Mouse (Mus musculus) kidney, postnatal 0 days (tissue): Measurements from ENCODE around the gene Aldh6a1. TPM values are rescaled to one million over a fixed set of nuclear protein-coding genes. Genes with fewer than 3 reads are reported as not detected.

Experiments used
- ATAC-seq: fragments of 200-750 bp; cut with Nextera tagmentation; replicated peaks from 2 replicates; pipeline ENCODE4 v1.8.0; 2017; ENCODE audit warnings: low read depth, moderate number of reproducible peaks, moderate TSS enrichment, moderate library complexity; ENCODE audit not compliant: low FRiP score
- DNase-seq: peaks from one replicate; pipeline ENCODE4 v3.0.0-alpha.2; 2016; ENCODE audit warnings: low spot score
- H3K27ac ChIP-seq: fragments of 300-500 bp; sonication (generic); 2 replicates; pipeline ENCODE4 v1.5.1; 2014; ENCODE audit warnings: mild to moderate bottlenecking
- H3K27me3 ChIP-seq: fragments of 300-500 bp; sonication (generic); 2 replicates; pipeline ENCODE4 v1.6.1; 2014; ENCODE audit warnings: low read length, mixed read lengths; ENCODE audit not compliant: insufficient read depth
- H3K36me3 ChIP-seq: fragments of 300-500 bp; sonication (generic); 2 replicates; pipeline ENCODE4 v1.6.1; 2014; ENCODE audit warnings: low read length, mixed read lengths; ENCODE audit not compliant: insufficient read depth
- H3K4me1 ChIP-seq: fragments of 300-500 bp; sonication (generic); replicated peaks from 2 replicates; pipeline ENCODE4 v1.6.1; 2014; ENCODE audit warnings: antibody characterized with exemption, low read length, mixed read lengths; ENCODE audit not compliant: insufficient read depth
- H3K4me2 ChIP-seq: fragments of 300-500 bp; sonication (generic); 2 replicates; pipeline ENCODE4 v1.6.1; 2014; ENCODE audit warnings: mild to moderate bottlenecking, low read length, moderate library complexity, mixed read lengths
- H3K4me3 ChIP-seq: fragments of 300-500 bp; sonication (generic); replicated peaks from 2 replicates; pipeline ENCODE4 v1.5.1; 2014; ENCODE audit warnings: low read depth, low read length
- H3K9ac ChIP-seq: fragments of 300-500 bp; sonication (generic); 2 replicates; pipeline ENCODE4 v1.6.1; 2014; ENCODE audit warnings: low read depth, low read length
- H3K9me3 ChIP-seq: fragments of 300-500 bp; sonication (generic); replicated peaks from 2 replicates; pipeline ENCODE4 v1.6.1; 2016; ENCODE audit warnings: low read length, inconsistent platforms, mixed read lengths
- CTCF ChIP-seq: IDR thresholded peaks from 2 replicates; pipeline ENCODE4 v1.5.1; 2016; ENCODE audit warnings: antibody characterized with exemption, low read depth, mild to moderate bottlenecking, moderate library complexity
- WGBS: fragments of 180-500 bp; shearing (Covaris S2); extraction: QIAGEN DNeasy Blood & Tissue Kit; methylation state at CpG from one replicate; pipeline ENCODE4 v1.1.7; 2014; 5-methylcytosine and 5-hydroxymethylcytosine counted together
- polyA plus RNA-seq: library from polyadenylated mRNA; unstranded; fragments of >200 nt; fragmentation: Nextera tagmentation; extraction: Ambion mirVana; gene quantifications from 2 replicates; pipeline ENCODE4 v1.2.1, GENCODE M21; 2015

Gene Aldh6a1
- polyA plus RNA-seq, 1 experiment from 2014 or later: 122 TPM

GRCm38 (mm10) chr12:84450351-84450717, 470 bp downstream of the Aldh6a1 start:
- Histone ChIP-seq H3K27ac (peak overlapping the region; percentile 96), H3K4me3 (peak overlapping the region; percentile 76), H3K4me2 (peak overlapping the region; percentile 85), H3K9me3 (no peaks in the 10 kb centered on the region), H3K9ac (peak overlapping the region; percentile 81), H3K36me3 (no peaks in the 10 kb centered on the region), H3K27me3 (no peaks in the 10 kb centered on the region), H3K4me1 (0 out of 2 replicates have a peak, but pooled peaks cover 3% of the 10 kb centered on the region)
- DNase-seq (peak; percentile 65), ATAC-seq (peak; percentile 10)
- 0% methylated on average over 6 of the region's 6 CpGs for WGBS
- TF ChIP-seq CTCF: no peak

DNA sequence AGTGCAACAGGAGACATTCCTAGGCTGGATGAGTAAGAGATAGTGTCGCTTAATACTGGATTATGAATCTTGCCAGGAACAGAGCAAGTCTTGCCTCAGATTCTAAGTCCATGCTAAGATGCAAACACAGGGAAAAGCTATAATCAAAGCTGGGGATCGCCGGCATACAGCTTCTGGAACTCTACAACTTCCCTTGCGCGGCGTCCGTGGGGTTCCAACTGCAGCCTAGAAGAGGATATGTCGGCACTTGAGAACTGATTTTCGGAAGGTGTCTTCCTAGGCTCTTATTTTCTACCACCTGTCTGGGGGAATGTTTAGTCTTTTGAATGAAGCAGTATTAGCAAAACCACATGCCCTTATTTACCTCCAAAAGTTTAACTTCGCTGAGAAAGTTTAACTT, 917 bp downstream of the Aldh6a1 start:
- no peaks in the 10 kb centered on the region for H3K27me3 ChIP-seq
- H3K4me1 ChIP-seq: 0 out of 2 replicates have a peak, but pooled peaks cover 3% of the 10 kb centered on the region
- ATAC-seq (no peak), DNase-seq (no peak)
- peak overlapping the region; percentile 85 for H3K4me2 ChIP-seq
- H3K9me3 ChIP-seq: no peaks in the 10 kb centered on the region
- H3K36me3 ChIP-seq: no peaks in the 10 kb centered on the region
- WGBS: 58% methylated on average over 10 of the region's 10 CpGs
- H3K9ac ChIP-seq: peak overlapping the region; percentile 81; the same call in 1 of the 2 replicates
- H3K4me3 ChIP-seq: peak overlapping the region; percentile 76
- peak overlapping the region; percentile 96 for H3K27ac ChIP-seq
- no peak for TF ChIP-seq CTCF

GRCm38 (mm10) chr12:84448181-84448580, 2.6 kb downstream of the Aldh6a1 start:
- no peaks in the 10 kb centered on the region for H3K36me3 ChIP-seq
- DNase-seq (no peak), ATAC-seq (no peak)
- H3K4me1 ChIP-seq: 0 out of 2 replicates have a peak, but pooled peaks cover 3% of the 10 kb centered on the region
- no peak overlapping the region for H3K4me2 ChIP-seq
- H3K9ac ChIP-seq: no peak overlapping the region
- H3K4me3 ChIP-seq: no peak overlapping the region
- H3K9me3 ChIP-seq: no peaks in the 10 kb centered on the region
- H3K27ac ChIP-seq: no peak overlapping the region; the same call in 1 of the 2 replicates
- H3K27me3 ChIP-seq: no peaks in the 10 kb centered on the region
- WGBS: 81% methylated on average over 6 of the region's 6 CpGs
- TF ChIP-seq CTCF: no peak

DNA sequence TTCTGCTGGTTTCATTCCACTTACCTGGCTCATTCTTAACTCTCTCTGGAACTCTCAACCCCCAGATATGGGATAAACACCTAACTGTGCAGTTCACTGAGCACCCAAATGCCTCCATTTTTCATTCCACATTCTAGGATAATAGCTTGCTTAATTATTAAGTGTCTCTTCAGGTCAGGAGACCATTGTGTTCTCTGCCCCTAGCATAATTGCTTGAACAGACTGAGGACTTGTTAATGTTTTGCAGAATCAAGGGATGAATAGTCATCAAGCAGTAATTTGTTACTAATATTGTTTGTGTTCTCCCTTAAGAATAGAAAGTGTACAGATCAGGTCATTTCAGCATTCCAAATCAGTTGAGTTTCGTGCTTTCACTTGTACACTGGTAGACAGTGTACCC, 3.4 kb downstream of the Aldh6a1 start:
- H3K27ac ChIP-seq: no peak overlapping the region; the same call in 1 of the 2 replicates
- no peaks in the 10 kb centered on the region for H3K36me3 ChIP-seq
- H3K9me3 ChIP-seq: no peaks in the 10 kb centered on the region
- ATAC-seq (no peak), DNase-seq (peak; percentile 16)
- no peaks in the 10 kb centered on the region for H3K27me3 ChIP-seq
- H3K4me3 ChIP-seq: no peak overlapping the region
- 57% methylated on average over 1 of the region's 1 CpGs for WGBS
- 0 out of 2 replicates have a peak, but pooled peaks cover 3% of the 10 kb centered on the region for H3K4me1 ChIP-seq
- TF ChIP-seq CTCF: no peak
- H3K9ac ChIP-seq: no peak overlapping the region
- no peak overlapping the region for H3K4me2 ChIP-seq

- DNase-seq (no peak), ATAC-seq (no peak)
- Histone ChIP-seq H3K9me3 (no peaks in the 10 kb centered on the region), H3K9ac (no peak overlapping the region), H3K4me1 (no peaks in the 10 kb centered on the region), H3K36me3 (0 out of 2 replicates have a peak, but pooled peaks cover 10% of the 10 kb centered on the region), H3K27ac (no peak overlapping the region), H3K27me3 (no peaks in the 10 kb centered on the region), H3K4me2 (no peak overlapping the region), H3K4me3 (no peak overlapping the region)
- TF ChIP-seq CTCF: no peak
- WGBS: 74% methylated on average over 4 of the region's 4 CpGs
These were observed 8.3 kb downstream of the Aldh6a1 start for GRCm38 (mm10) chr12:84442526-84442925.

DNA sequence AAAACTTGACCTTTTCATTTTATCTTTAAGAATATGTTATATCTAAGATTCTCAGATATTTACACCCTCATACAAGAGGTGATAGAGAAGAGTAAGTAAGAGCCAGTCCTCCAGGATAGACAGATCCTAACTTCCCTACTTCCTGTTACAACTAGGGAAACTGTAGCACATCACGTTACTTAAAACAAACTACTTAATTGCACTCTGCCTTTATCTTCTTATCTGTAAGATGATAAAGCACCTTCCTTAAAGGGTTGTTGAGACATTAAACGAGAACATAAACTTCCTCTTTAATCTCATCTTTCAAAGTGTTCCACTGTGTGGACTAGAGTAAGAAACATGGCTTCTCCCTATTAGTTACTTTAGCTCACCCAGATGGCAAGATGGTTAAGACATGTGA, 12.1 kb downstream of the Aldh6a1 start:
- DNase-seq (no peak), ATAC-seq (no peak)
- no peak overlapping the region for H3K9ac ChIP-seq
- no peak overlapping the region for H3K27ac ChIP-seq
- H3K36me3 ChIP-seq: 0 out of 2 replicates have a peak, but pooled peaks cover 10% of the 10 kb centered on the region
- H3K9me3 ChIP-seq: no peaks in the 10 kb centered on the region
- no peak for TF ChIP-seq CTCF
- H3K4me1 ChIP-seq: no peaks in the 10 kb centered on the region
- no peak overlapping the region for H3K4me2 ChIP-seq
- WGBS: 61% methylated on average over 2 of the region's 2 CpGs
- H3K27me3 ChIP-seq: no peaks in the 10 kb centered on the region
- no peak overlapping the region for H3K4me3 ChIP-seq

DNA sequence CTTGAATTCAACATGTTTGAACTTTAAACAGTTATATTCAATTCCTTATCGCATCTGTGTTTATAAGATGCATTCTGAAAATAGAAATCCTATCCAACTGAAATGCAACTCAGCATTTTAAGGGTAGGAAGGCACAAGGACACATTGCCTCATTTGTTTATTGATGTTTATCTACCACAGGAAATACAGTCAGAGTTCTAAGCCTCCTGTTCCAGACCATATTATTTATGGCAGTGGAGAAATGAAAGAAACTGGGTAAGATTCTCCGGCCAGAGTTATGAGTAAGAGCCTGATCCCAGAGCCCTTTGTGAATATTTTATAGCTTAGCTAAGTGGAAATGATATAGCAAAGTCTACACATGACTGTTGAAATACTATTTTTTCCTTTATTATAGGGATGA, 21.0 kb downstream of the Aldh6a1 start:
- Histone ChIP-seq H3K9ac (no peak overlapping the region), H3K27ac (no peak overlapping the region), H3K9me3 (no peaks in the 10 kb centered on the region), H3K4me1 (no peaks in the 10 kb centered on the region), H3K27me3 (no peaks in the 10 kb centered on the region), H3K4me2 (no peak overlapping the region), H3K36me3 (peaks cover 3% of the 10 kb centered on the region; the same call in 1 of the 2 replicates), H3K4me3 (no peak overlapping the region)
- no peak for DNase-seq
- 78% methylated on average over 2 of the region's 2 CpGs for WGBS
- no peak for TF ChIP-seq CTCF
- ATAC-seq: no peak
